Mouse (Mus musculus): ENCODE results near the gene Slc6a9. TPM values are rescaled to one million over a fixed set of nuclear protein-coding genes. Genes with fewer than 3 reads are reported as not detected.

Gene Slc6a9
- polyA plus RNA-seq, 1 experiment from 2014 or later: 11.0 TPM

DNA sequence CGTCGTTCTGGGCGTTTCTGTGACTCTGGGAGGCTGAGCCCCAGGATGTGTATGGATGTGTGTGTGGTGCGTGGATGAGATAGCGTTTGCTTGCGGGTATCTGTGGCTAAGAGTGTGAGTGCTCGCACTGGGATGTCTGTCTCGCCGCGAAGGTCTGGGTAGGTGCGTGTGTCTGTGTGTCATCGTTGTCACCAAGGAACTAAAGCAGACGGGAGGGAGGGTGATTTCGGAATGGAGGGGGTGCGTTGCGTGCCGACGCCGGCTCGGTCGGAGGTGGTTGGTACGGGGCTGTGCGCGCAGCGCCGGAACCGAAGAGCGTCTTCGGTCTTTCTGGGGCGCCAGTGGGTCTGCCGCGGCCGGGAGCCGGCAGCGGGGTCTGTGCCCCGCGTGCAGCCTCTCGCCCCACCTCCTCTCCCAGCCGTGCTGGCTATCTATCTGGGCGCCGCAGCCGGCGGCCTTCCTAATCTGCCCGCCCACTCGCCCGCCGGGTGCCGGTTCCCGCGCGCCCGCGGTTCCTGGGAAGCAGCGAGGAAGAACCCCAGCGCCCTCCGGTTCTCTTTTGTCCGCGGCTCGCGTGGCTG is 1.3 kb downstream of the Slc6a9 start:
- ATAC-seq (ENCODE audit: low FRiP score, low TSS enrichment): peak; percentile 36
- peak overlapping the region; percentile 96 for H3K4me2 ChIP-seq (replicated peaks; ENCODE audit: low read depth, low read length)
- H3K9me3 ChIP-seq (ENCODE audit: control insufficient read depth, low read length): no peaks in the 10 kb centered on the region
- 0 out of 2 replicates have a peak, but pooled peaks cover 15% of the 10 kb centered on the region for H3K4me1 ChIP-seq (ENCODE audit: control insufficient read depth, insufficient read depth, low read length)
- H3K27me3 ChIP-seq (ENCODE audit: control insufficient read depth, insufficient read depth, low read length): no peaks in the 10 kb centered on the region; the same call in 1 of the 2 replicates
- peak overlapping the region; percentile 82 for H3K9ac ChIP-seq (ENCODE audit: low read depth, low read length)
- WGBS: under 1% methylated on average over 60 of the region's 60 CpGs
- H3K36me3 ChIP-seq (ENCODE audit: control insufficient read depth, insufficient read depth, low read length): no peaks in the 10 kb centered on the region
- peak overlapping the region; percentile 87 for H3K4me3 ChIP-seq (ENCODE audit: low read length)
- peak overlapping the region; percentile 79 for H3K27ac ChIP-seq (ENCODE audit: low read depth, low read length)

DNA sequence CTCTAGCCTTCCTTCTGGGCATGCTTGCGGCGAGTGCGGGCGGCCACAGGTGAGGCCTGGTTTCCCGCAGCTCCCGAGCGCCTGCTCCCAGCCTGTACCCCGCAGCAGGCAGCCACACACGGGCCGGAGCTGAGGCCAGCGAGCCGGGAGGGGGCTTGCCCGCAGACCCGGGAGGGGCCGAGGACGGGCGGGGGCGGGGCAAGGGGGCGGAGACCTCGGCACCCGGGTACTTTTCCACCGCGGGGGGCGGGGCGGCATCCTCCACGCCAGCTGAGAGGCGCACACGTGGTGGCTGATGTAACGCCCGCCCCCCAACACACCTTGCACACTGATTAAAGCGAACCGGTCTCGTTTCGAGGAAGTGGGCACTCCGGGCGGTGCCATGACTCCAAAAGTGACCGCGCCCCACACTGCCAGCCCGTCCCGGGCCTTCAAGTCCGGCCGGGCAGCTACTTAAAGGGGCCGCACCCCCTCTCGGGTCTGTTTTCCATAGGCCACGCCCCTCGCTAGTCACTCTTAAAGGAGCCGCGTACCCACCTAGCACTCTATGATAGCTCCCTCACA is 2.0 kb downstream of the Slc6a9 start:
- H3K9ac ChIP-seq (ENCODE audit: low read depth, low read length): peak overlapping the region; percentile 82

DNA sequence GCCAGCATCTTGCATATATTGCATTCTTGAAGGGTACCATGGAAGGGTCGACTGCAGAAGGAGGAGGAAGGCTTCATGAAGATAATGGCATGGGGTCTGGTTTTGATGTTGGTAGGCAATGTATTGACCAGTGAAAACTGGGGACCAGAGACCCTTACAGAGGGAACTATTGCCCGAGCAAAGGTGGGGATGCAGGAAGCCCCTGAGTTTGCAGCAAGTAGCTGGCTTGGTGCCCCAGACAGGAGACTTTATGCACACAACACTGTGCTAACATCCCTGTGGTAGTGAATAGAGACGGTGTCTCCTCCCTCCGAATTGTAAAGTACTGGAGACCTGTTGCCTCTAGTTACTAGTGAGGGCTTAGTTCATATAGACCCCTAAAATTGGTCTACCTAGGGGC is 3.0 kb downstream of the Slc6a9 start:
- H3K27ac ChIP-seq (ENCODE audit: low read depth, low read length): no peak overlapping the region
- H3K4me2 ChIP-seq (replicated peaks; ENCODE audit: low read depth, low read length): no peak overlapping the region
- 71% methylated on average over 4 of the region's 4 CpGs for WGBS
- H3K9me3 ChIP-seq (ENCODE audit: control insufficient read depth, low read length): no peaks in the 10 kb centered on the region
- H3K36me3 ChIP-seq (ENCODE audit: control insufficient read depth, insufficient read depth, low read length): no peaks in the 10 kb centered on the region
- no peak overlapping the region for H3K4me3 ChIP-seq (ENCODE audit: low read length)
- H3K4me1 ChIP-seq (ENCODE audit: control insufficient read depth, insufficient read depth, low read length): 0 out of 2 replicates have a peak, but pooled peaks cover 13% of the 10 kb centered on the region
- H3K27me3 ChIP-seq (ENCODE audit: control insufficient read depth, insufficient read depth, low read length): no peaks in the 10 kb centered on the region; the same call in 1 of the 2 replicates
- no peak overlapping the region for H3K9ac ChIP-seq (ENCODE audit: low read depth, low read length)
- ATAC-seq (ENCODE audit: low FRiP score, low TSS enrichment): no peak

More for the DNA sequence above, 2.0 kb downstream of the Slc6a9 start:
- Histone ChIP-seq H3K36me3 (ENCODE audit: control insufficient read depth, insufficient read depth, low read length) (no peaks in the 10 kb centered on the region), H3K4me2 (replicated peaks; ENCODE audit: low read depth, low read length) (peak overlapping the region; percentile 96), H3K4me1 (ENCODE audit: control insufficient read depth, insufficient read depth, low read length) (0 out of 2 replicates have a peak, but pooled peaks cover 13% of the 10 kb centered on the region), H3K27ac (ENCODE audit: low read depth, low read length) (peak overlapping the region; percentile 79), H3K9me3 (ENCODE audit: control insufficient read depth, low read length) (no peaks in the 10 kb centered on the region), H3K27me3 (ENCODE audit: control insufficient read depth, insufficient read depth, low read length) (no peaks in the 10 kb centered on the region; the same call in 1 of the 2 replicates), H3K4me3 (ENCODE audit: low read length) (peak overlapping the region; percentile 87)
- WGBS: under 1% methylated on average over 38 of the region's 48 CpGs
- peak; percentile 87 for ATAC-seq (ENCODE audit: low FRiP score, low TSS enrichment)

DNA sequence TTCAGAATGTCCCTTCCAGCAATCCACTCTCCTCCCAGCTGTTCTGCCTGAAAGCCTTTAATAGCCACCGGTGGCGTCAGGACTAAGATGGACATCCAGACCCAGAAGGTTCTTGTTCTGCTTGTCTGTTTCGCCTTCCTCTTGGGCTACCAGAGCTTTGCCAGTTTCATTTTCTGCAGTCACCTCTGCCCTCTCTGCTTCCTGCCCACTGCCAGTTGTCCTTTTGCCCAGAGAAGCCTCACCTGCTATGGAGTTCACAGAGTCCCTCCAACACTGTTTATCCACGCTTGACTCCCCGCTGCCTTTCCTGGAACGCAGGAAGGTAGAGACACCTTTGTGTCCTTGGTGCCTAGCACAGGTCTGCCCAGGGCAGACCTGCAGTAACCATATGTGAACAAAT is 5.1 kb downstream of the Slc6a9 start:
- Histone ChIP-seq H3K4me3 (ENCODE audit: low read length) (no peak overlapping the region), H3K9me3 (ENCODE audit: control insufficient read depth, low read length) (no peaks in the 10 kb centered on the region), H3K36me3 (ENCODE audit: control insufficient read depth, insufficient read depth, low read length) (peaks cover 2% of the 10 kb centered on the region; the same call in 1 of the 2 replicates), H3K27ac (ENCODE audit: low read depth, low read length) (no peak overlapping the region), H3K4me1 (ENCODE audit: control insufficient read depth, insufficient read depth, low read length) (0 out of 2 replicates have a peak, but pooled peaks cover 11% of the 10 kb centered on the region), H3K27me3 (ENCODE audit: control insufficient read depth, insufficient read depth, low read length) (no peaks in the 10 kb centered on the region; the same call in 1 of the 2 replicates), H3K4me2 (replicated peaks; ENCODE audit: low read depth, low read length) (no peak overlapping the region), H3K9ac (ENCODE audit: low read depth, low read length) (no peak overlapping the region)
- ATAC-seq (ENCODE audit: low FRiP score, low TSS enrichment): no peak
- 54% methylated on average over 6 of the region's 6 CpGs for WGBS

DNA sequence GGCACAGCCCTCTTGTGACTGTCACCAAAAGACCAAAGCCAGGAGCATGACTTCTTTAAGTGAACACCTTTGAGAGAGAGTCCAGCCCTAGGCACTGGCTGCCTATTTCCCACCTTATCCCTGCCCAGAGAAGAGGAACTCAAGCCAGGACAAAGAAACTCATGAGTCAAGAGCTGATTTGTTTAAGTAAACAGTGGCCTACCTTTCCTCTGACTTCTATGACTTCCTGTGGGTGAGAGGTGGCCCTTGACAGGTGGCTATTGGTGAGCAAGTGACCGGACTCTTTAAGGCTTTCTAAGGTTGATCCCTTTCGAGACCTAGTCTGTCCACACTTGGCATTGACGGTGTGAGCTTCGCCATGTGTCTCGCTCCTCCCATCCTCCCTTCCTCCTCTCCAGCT is 6.5 kb downstream of the Slc6a9 start:
- H3K4me1 ChIP-seq (ENCODE audit: control insufficient read depth, insufficient read depth, low read length): 0 out of 2 replicates have a peak, but pooled peaks cover 6% of the 10 kb centered on the region
- no peak overlapping the region for H3K4me2 ChIP-seq (replicated peaks; ENCODE audit: low read depth, low read length)
- H3K27ac ChIP-seq (ENCODE audit: low read depth, low read length): no peak overlapping the region
- no peak overlapping the region for H3K9ac ChIP-seq (ENCODE audit: low read depth, low read length)
- peaks cover 2% of the 10 kb centered on the region; the same call in 1 of the 2 replicates for H3K36me3 ChIP-seq (ENCODE audit: control insufficient read depth, insufficient read depth, low read length)
- no peak overlapping the region for H3K4me3 ChIP-seq (ENCODE audit: low read length)
- 85% methylated on average over 5 of the region's 5 CpGs for WGBS
- H3K9me3 ChIP-seq (ENCODE audit: control insufficient read depth, low read length): no peaks in the 10 kb centered on the region
- no peak for ATAC-seq (ENCODE audit: low FRiP score, low TSS enrichment)
- no peaks in the 10 kb centered on the region for H3K27me3 ChIP-seq (ENCODE audit: control insufficient read depth, insufficient read depth, low read length)

DNA sequence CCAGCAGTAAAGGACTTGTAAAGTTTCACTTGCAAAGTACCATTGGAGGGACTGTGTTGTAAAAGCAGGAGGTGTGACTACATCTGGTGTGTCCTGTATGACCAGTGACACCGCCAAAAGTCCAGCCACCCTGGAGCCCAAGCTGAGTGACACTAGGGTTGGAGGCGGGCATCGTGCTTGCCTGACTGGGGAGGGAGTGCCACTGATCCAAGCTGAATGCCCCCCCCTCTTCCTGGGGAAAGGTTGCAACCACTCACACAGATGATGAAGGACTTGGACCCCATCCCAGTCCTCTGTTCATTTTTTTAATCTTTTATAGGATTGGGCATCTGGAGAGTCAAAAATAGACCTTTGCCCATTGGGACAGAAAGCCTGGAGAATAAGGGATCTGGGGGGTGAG is 7.3 kb downstream of the Slc6a9 start:
- no peak for ATAC-seq (ENCODE audit: low FRiP score, low TSS enrichment)
- H3K36me3 ChIP-seq (ENCODE audit: control insufficient read depth, insufficient read depth, low read length): peaks cover 2% of the 10 kb centered on the region; the same call in 1 of the 2 replicates

DNA sequence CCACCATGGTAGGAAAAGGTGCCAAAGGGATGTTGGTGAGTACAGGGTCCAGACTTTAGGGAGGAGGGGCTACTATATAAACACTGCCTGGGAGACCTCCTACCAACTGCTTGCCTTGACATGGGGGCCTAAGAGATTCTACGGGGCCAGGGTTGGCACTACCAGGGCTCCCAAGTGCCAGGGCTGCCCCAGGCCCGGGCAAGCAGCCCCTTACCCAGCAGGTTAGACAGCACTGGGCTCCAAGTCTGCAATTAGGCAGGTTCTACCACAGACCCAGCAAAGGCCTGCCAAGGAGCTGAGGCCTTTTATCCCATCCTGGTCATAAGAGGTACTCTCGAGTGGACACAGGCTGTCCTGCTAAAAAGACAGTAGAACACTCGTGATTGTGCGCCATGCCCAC is 8.8 kb downstream of the Slc6a9 start:
- H3K9me3 ChIP-seq (ENCODE audit: control insufficient read depth, low read length): no peaks in the 10 kb centered on the region
- no peak overlapping the region for H3K27ac ChIP-seq (ENCODE audit: low read depth, low read length)
- H3K4me2 ChIP-seq (replicated peaks; ENCODE audit: low read depth, low read length): no peak overlapping the region
- no peak for ATAC-seq (ENCODE audit: low FRiP score, low TSS enrichment)
- H3K4me1 ChIP-seq (ENCODE audit: control insufficient read depth, insufficient read depth, low read length): no peaks in the 10 kb centered on the region
- no peak overlapping the region for H3K9ac ChIP-seq (ENCODE audit: low read depth, low read length)
- no peak overlapping the region for H3K4me3 ChIP-seq (ENCODE audit: low read length)
- H3K36me3 ChIP-seq (ENCODE audit: control insufficient read depth, insufficient read depth, low read length): peaks cover 2% of the 10 kb centered on the region; the same call in 1 of the 2 replicates
- 88% methylated on average over 5 of the region's 5 CpGs for WGBS
- no peaks in the 10 kb centered on the region for H3K27me3 ChIP-seq (ENCODE audit: control insufficient read depth, insufficient read depth, low read length)

More for the DNA sequence above, 7.3 kb downstream of the Slc6a9 start:
- Histone ChIP-seq H3K27me3 (ENCODE audit: control insufficient read depth, insufficient read depth, low read length) (no peaks in the 10 kb centered on the region), H3K4me2 (replicated peaks; ENCODE audit: low read depth, low read length) (no peak overlapping the region), H3K4me1 (ENCODE audit: control insufficient read depth, insufficient read depth, low read length) (0 out of 2 replicates have a peak, but pooled peaks cover 6% of the 10 kb centered on the region), H3K27ac (ENCODE audit: low read depth, low read length) (no peak overlapping the region), H3K4me3 (ENCODE audit: low read length) (no peak overlapping the region), H3K9ac (ENCODE audit: low read depth, low read length) (no peak overlapping the region), H3K9me3 (ENCODE audit: control insufficient read depth, low read length) (no peaks in the 10 kb centered on the region)
- 36% methylated on average over 3 of the region's 3 CpGs for WGBS

DNA sequence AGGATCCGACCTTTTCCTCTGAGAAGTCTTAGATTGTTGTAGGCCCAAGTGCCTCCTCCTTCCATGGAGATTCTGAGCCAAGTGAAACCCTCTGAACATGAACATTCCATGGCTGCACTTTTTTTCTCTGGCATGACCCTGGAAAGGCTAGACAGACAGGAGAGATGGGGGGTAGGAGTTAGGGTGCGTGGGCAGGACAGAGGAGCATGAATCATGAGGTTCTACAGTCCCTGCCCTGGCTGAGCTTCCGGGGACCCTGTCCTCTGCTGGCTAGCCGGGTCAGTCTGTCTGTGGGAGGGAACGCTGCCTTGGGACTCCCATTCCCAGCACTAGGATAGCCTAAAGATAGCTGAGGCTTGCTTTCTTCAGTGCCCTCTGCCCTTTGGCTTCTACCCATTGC is 10.2 kb downstream of the Slc6a9 start:
- H3K4me1 ChIP-seq (ENCODE audit: control insufficient read depth, insufficient read depth, low read length): no peaks in the 10 kb centered on the region
- no peak overlapping the region for H3K27ac ChIP-seq (ENCODE audit: low read depth, low read length)
- peaks cover 2% of the 10 kb centered on the region; the same call in 1 of the 2 replicates for H3K36me3 ChIP-seq (ENCODE audit: control insufficient read depth, insufficient read depth, low read length)
- H3K27me3 ChIP-seq (ENCODE audit: control insufficient read depth, insufficient read depth, low read length): no peaks in the 10 kb centered on the region
- 58% methylated on average over 5 of the region's 5 CpGs for WGBS
- H3K4me3 ChIP-seq (ENCODE audit: low read length): no peak overlapping the region
- H3K4me2 ChIP-seq (replicated peaks; ENCODE audit: low read depth, low read length): no peak overlapping the region
- H3K9ac ChIP-seq (ENCODE audit: low read depth, low read length): no peak overlapping the region
- no peak for ATAC-seq (ENCODE audit: low FRiP score, low TSS enrichment)
- no peaks in the 10 kb centered on the region for H3K9me3 ChIP-seq (ENCODE audit: control insufficient read depth, low read length)

DNA sequence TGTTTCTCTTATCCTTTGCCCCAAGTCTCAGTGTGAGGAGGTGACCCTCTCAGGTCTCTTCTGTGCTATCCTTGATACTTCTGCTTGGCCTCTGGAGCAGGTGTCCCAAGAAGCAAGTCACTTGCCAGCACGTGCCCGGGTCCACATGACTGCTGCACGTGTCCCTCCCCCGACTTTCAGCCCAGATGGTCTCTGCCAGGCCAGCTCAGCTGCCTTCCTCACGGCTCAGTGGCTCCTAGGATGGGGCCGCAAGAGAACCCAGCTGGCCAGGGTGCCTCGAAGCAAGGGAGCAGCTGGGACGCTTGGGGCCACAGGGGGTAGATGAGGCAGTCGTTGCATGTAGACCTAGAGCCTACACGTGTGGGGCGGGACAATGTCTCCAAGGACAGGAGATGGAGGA is 11.0 kb downstream of the Slc6a9 start:
- no peak overlapping the region for H3K27ac ChIP-seq (ENCODE audit: low read depth, low read length)
- no peaks in the 10 kb centered on the region for H3K9me3 ChIP-seq (ENCODE audit: control insufficient read depth, low read length)
- H3K4me3 ChIP-seq (ENCODE audit: low read length): no peak overlapping the region
- no peak for ATAC-seq (ENCODE audit: low FRiP score, low TSS enrichment)
- no peak overlapping the region for H3K9ac ChIP-seq (ENCODE audit: low read depth, low read length)
- no peaks in the 10 kb centered on the region for H3K4me1 ChIP-seq (ENCODE audit: control insufficient read depth, insufficient read depth, low read length)
- H3K27me3 ChIP-seq (ENCODE audit: control insufficient read depth, insufficient read depth, low read length): no peaks in the 10 kb centered on the region
- H3K36me3 ChIP-seq (ENCODE audit: control insufficient read depth, insufficient read depth, low read length): peaks cover 2% of the 10 kb centered on the region; the same call in 1 of the 2 replicates
- H3K4me2 ChIP-seq (replicated peaks; ENCODE audit: low read depth, low read length): no peak overlapping the region
- WGBS: 66% methylated on average over 11 of the region's 11 CpGs
